Mouse (Mus musculus): ENCODE results near the gene Apbb1ip. TPM values are rescaled to one million over a fixed set of nuclear protein-coding genes. Genes with fewer than 3 reads are reported as not detected.

Apbb1ip gene
- polyA plus RNA-seq, 1 experiment: 24.8 TPM

GRCm38 (mm10) chr2:22754222-22754824 is 19.6 kb upstream of the Apbb1ip start:
- Histone ChIP-seq H3K36me3 (ENCODE audit: control insufficient read depth, insufficient read depth, low read length) (no peaks in the 10 kb centered on the region), H3K4me3 (ENCODE audit: extremely low read depth, insufficient read depth, insufficient read length) (no peak overlapping the region), H3K27ac (ENCODE audit: insufficient read depth, low read length) (no peak overlapping the region), H3K27me3 (ENCODE audit: control insufficient read depth, insufficient read depth, low read length) (no peaks in the 10 kb centered on the region), H3K4me1 (ENCODE audit: control insufficient read depth, insufficient read depth, insufficient read length) (no peaks in the 10 kb centered on the region)
- no peak for DNase-seq (ENCODE audit: low read depth in 1 of 2, low spot score in 2 of 2)
- TF ChIP-seq POLR2A (IDR thresholded peaks at IDR 0.05; ENCODE audit: low read depth, low read length): no peak
- TF ChIP-seq CTCF (IDR thresholded peaks at IDR 0.05; ENCODE audit: extremely low read depth, insufficient read depth, insufficient read length, insufficient replicate concordance): no peak
- 83% methylated on average over 4 of the region's 4 CpGs for WGBS

- no peaks in the 10 kb centered on the region for H3K4me1 ChIP-seq (ENCODE audit: control insufficient read depth, insufficient read depth, insufficient read length)
- 81% methylated on average over 6 of the region's 6 CpGs for WGBS
- H3K4me3 ChIP-seq (ENCODE audit: extremely low read depth, insufficient read depth, insufficient read length): no peak overlapping the region
- H3K27me3 ChIP-seq (ENCODE audit: control insufficient read depth, insufficient read depth, low read length): no peaks in the 10 kb centered on the region
- TF ChIP-seq POLR2A (IDR thresholded peaks at IDR 0.05; ENCODE audit: low read depth, low read length) (no peak), CTCF (IDR thresholded peaks at IDR 0.05; ENCODE audit: extremely low read depth, insufficient read depth, insufficient read length, insufficient replicate concordance) (no peak)
- no peaks in the 10 kb centered on the region for H3K36me3 ChIP-seq (ENCODE audit: control insufficient read depth, insufficient read depth, low read length)
- no peak for DNase-seq (ENCODE audit: low read depth in 1 of 2, low spot score in 2 of 2)
- H3K27ac ChIP-seq (ENCODE audit: insufficient read depth, low read length): no peak overlapping the region
Measured at GRCm38 (mm10) chr2:22755561-22755960, 18.3 kb upstream of the Apbb1ip start.

- Histone ChIP-seq H3K36me3 (ENCODE audit: control insufficient read depth, insufficient read depth, low read length) (no peaks in the 10 kb centered on the region), H3K4me1 (ENCODE audit: control insufficient read depth, insufficient read depth, insufficient read length) (no peaks in the 10 kb centered on the region; the same call in 1 of the 2 replicates), H3K27ac (ENCODE audit: insufficient read depth, low read length) (no peak overlapping the region), H3K4me3 (ENCODE audit: extremely low read depth, insufficient read depth, insufficient read length) (no peak overlapping the region), H3K27me3 (ENCODE audit: control insufficient read depth, insufficient read depth, low read length) (no peaks in the 10 kb centered on the region)
- WGBS: 39% methylated on average over 6 of the region's 6 CpGs
- DNase-seq (ENCODE audit: low read depth in 1 of 2, low spot score in 2 of 2): peak in 1 of 2 experiments; percentile 71
- TF ChIP-seq POLR2A (IDR thresholded peaks at IDR 0.05; ENCODE audit: low read depth, low read length) (no peak), CTCF (IDR thresholded peaks at IDR 0.05; ENCODE audit: extremely low read depth, insufficient read depth, insufficient read length, insufficient replicate concordance) (peak; percentile 60; the same call in 1 of the 2 replicates)
Measured at GRCm38 (mm10) chr2:22758310-22758972, 15.5 kb upstream of the Apbb1ip start.

GRCm38 (mm10) chr2:22760452-22760851 is 13.4 kb upstream of the Apbb1ip start:
- H3K36me3 ChIP-seq (ENCODE audit: control insufficient read depth, insufficient read depth, low read length): no peaks in the 10 kb centered on the region
- no peaks in the 10 kb centered on the region; the same call in 1 of the 2 replicates for H3K4me1 ChIP-seq (ENCODE audit: control insufficient read depth, insufficient read depth, insufficient read length)
- H3K27me3 ChIP-seq (ENCODE audit: control insufficient read depth, insufficient read depth, low read length): no peaks in the 10 kb centered on the region
- no peak overlapping the region for H3K4me3 ChIP-seq (ENCODE audit: extremely low read depth, insufficient read depth, insufficient read length)
- TF ChIP-seq CTCF (IDR thresholded peaks at IDR 0.05; ENCODE audit: extremely low read depth, insufficient read depth, insufficient read length, insufficient replicate concordance) (no peak), POLR2A (IDR thresholded peaks at IDR 0.05; ENCODE audit: low read depth, low read length) (no peak)
- H3K27ac ChIP-seq (ENCODE audit: insufficient read depth, low read length): no peak overlapping the region
- no peak for DNase-seq (ENCODE audit: low read depth in 1 of 2, low spot score in 2 of 2)
- 61% methylated on average over 2 of the region's 2 CpGs for WGBS

GRCm38 (mm10) chr2:22761103-22761521 is 12.8 kb upstream of the Apbb1ip start:
- WGBS: 41% methylated on average over 7 of the region's 7 CpGs

GRCm38 (mm10) chr2:22764774-22765387 is 9.0 kb upstream of the Apbb1ip start:
- Histone ChIP-seq H3K27me3 (ENCODE audit: control insufficient read depth, insufficient read depth, low read length) (no peaks in the 10 kb centered on the region), H3K4me1 (ENCODE audit: control insufficient read depth, insufficient read depth, insufficient read length) (peaks cover 4% of the 10 kb centered on the region; the same call in 1 of the 2 replicates), H3K4me3 (ENCODE audit: extremely low read depth, insufficient read depth, insufficient read length) (no peak overlapping the region), H3K36me3 (ENCODE audit: control insufficient read depth, insufficient read depth, low read length) (no peaks in the 10 kb centered on the region), H3K27ac (ENCODE audit: insufficient read depth, low read length) (no peak overlapping the region)
- no peak for DNase-seq (ENCODE audit: low read depth in 1 of 2, low spot score in 2 of 2)
- no peak for TF ChIP-seq POLR2A (IDR thresholded peaks at IDR 0.05; ENCODE audit: low read depth, low read length)
- no peak for TF ChIP-seq CTCF (IDR thresholded peaks at IDR 0.05; ENCODE audit: extremely low read depth, insufficient read depth, insufficient read length, insufficient replicate concordance)
- WGBS: 87% methylated on average over 5 of the region's 5 CpGs

More at GRCm38 (mm10) chr2:22761103-22761521, 12.8 kb upstream of the Apbb1ip start:
- H3K4me3 ChIP-seq (ENCODE audit: extremely low read depth, insufficient read depth, insufficient read length): no peak overlapping the region
- no peak overlapping the region for H3K27ac ChIP-seq (ENCODE audit: insufficient read depth, low read length)
- no peaks in the 10 kb centered on the region for H3K27me3 ChIP-seq (ENCODE audit: control insufficient read depth, insufficient read depth, low read length)
- DNase-seq (ENCODE audit: low read depth in 1 of 2, low spot score in 2 of 2): no peak
- no peak for TF ChIP-seq CTCF (IDR thresholded peaks at IDR 0.05; ENCODE audit: extremely low read depth, insufficient read depth, insufficient read length, insufficient replicate concordance)
- no peak for TF ChIP-seq POLR2A (IDR thresholded peaks at IDR 0.05; ENCODE audit: low read depth, low read length)
- H3K36me3 ChIP-seq (ENCODE audit: control insufficient read depth, insufficient read depth, low read length): no peaks in the 10 kb centered on the region
- no peaks in the 10 kb centered on the region; the same call in 1 of the 2 replicates for H3K4me1 ChIP-seq (ENCODE audit: control insufficient read depth, insufficient read depth, insufficient read length)
